Mouse (Mus musculus) brain, adult 2 months (tissue): ENCODE measurements at regions not wholly inside any gene's neighbourhood (a gene's known extent, or its start where the extent isn't known, plus 50 kb on each side); places are given as distances from the start of the nearest gene placed in this dataset.
A peak's percentile ranks its signal among the peaks of the same experiment; 100 is the strongest.
"Not testable (repeated sequence)": the region's sequence is repeated elsewhere in the genome, so short reads cannot be mapped to it uniquely, and the experiment has no call there.

Source experiments
- DNase-seq: peaks from one replicate; pipeline ENCODE4 v3.0.0; 2011; ENCODE audit warnings: low read depth, low spot score

DNA sequence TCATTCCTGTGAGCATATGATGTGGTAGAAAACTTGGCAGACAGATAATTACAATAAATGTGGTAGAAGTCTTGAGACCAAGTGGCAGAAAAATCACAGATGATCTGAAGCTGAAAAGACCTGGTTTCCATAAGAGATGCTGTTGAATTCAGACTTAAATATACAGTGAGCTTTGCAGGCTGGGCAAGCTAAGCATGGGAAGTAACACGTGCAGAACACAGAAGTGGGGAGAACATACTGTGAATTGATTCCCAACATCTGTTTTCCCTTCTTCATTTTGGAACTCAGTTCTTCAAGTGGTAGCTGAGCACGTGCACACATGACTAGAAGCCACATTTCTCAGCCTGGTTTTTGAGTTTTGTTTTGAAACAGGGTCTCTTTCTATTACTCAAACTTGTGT is 157.8 kb downstream of the Mterf1b start:
- DNase-seq: peak; percentile 39

DNA sequence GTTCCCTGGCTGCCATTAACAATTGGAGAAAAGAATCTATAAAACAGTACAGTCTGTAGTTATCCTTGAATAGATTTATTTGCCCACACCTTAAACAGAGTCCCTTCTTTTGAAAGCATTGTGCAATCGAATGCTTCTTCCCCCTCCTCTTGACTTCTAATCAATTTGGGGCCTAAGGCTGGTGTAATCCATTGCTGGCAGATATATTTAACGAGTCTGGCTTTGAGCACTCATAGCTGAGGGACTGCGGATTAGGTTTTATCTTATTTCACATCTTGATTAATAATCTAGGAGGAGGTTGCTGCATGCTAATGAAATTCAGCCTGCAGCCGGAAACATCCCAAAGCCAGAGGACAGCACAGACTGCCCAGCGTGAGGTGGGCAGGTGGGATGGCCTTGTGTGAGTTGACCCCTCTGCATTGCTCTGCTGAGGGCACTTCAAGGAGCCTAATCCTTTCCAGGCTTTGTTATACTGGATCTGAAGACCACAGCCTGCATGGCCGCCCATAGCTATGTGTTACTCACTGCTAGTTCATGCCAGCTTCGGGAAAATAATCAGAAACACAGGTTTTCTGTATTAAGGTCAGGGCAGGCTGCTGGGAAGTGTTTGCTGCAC is 163.6 kb downstream of the Mterf1b start:
- DNase-seq: no peak

DNA sequence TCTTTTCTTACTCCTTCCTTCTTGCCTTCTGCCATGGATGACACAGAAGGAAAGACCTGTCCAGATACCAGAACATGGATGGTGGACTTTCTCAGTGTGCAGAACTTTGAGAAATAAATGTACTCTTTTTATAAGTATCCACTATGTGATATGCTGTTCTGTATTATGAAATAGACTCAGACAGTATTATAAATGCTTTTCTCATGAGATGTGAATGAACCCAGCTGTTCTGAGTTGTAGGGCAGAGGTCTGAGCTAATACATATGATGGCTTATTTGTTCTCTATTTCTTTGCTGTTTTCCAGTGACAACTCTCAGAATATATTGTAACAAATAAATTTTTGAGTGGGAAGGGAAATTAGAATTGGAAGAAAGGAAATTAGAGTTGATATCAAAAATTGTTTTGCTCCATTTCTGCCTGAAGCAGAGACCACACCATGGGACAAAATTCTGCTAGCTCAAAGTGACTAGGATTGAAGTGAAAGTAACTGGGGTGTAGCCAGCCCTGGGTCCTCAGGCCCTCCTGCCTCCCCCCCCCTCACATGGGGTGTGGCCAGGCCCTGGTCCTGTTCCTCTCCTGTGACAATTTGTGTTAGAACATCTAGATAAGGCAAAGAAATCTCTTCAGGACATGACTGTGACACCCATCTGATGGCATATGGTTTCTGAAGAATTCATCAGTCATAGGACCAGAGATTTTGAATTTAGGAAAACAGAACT is 164.5 kb downstream of the Mterf1b start:
- DNase-seq: not testable (repeated sequence)

DNA sequence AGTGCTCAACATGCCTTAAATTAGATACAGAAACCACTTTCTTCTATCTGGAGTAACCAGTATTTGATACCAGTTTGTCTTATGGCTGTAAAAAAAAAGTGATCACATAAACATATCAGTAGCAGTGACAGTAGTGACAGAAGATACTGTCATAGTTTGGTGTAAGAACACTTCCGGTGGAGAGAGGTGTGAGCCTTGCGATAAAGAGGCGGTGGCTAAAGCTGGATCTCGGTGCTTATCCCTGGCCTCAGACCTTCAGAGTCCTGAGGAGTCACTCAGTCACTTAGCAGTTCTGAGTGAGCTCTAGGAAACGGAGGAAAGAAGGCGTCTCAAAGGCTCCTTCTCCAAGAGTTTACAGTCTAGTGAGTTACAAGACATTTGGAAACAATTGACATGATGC is 169.4 kb downstream of the Mterf1b start:
- not testable (repeated sequence) for DNase-seq

DNA sequence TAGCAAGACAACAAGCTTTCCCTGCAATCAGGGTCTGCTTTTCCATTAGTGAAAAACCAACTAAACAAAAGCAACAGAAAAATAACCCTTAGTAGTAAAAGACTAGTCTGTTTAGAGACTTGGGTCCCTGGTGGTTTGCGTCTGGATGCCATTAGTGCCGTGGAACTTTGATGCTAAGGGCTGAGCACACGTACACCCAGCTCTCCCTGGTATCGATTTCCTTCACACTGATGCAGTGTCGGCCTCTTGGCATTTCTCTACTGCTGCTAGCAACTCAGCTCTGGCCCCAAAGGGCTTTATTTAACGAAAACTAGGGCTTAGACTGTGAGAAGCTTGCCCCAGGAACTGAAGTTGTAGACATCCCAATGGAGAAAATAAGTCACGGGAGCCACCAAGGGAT is 192.6 kb downstream of the Mterf1b start:
- not testable (repeated sequence) for DNase-seq

DNA sequence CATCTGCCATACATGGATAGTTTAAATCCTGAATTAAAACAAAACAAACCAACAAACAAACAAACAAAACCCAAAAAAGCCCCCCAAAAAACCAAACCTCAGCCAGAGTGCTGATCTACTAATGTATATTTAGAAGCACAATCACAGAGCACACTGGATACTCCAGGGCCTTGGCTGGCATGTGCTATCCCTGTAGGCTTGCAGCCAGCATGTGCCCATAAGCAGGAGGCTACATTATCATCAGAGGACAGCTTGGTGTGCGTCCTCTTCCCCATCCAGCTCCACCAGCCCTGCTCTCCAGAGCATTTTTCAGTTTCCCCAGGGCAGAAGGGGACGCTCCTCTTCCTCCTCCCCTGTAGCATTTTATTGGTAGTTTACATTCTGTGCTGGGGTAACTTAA is 198.9 kb downstream of the Mterf1b start:
- DNase-seq: peak; percentile 49

DNA sequence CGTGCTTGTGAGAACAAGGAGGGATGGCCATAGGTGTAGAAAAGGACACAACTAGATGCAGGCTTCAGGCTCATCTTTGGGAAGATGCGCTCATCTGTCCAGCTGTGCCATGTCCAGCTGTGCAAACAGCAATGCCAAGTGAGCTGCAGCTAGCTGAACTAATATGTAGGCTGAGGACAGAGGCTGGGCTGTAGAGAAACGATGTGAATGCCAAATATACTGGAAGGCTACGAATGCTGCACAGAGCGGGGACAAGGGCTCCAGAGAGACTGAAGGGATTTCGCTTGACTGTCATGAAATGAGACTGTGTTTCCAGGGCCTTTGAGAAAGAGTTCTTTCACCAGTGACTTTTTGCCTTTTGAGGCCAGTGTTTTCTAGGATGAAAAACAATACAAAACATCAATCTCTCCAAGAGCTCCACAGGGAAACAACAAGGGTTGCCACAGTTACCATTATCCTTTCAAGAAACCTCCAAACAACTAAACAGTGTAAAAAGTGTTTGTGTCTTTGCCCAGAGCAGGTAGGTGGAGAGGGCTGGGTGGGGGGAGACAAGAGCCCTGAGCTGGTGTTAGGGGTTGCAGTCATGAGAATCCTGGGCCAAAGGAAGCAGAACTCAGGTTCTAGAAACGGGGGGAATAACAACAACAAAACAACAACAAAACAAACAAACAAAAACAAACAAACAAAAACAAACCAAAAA is 202.3 kb downstream of the Mterf1b start:
- DNase-seq: not testable (repeated sequence)

DNA sequence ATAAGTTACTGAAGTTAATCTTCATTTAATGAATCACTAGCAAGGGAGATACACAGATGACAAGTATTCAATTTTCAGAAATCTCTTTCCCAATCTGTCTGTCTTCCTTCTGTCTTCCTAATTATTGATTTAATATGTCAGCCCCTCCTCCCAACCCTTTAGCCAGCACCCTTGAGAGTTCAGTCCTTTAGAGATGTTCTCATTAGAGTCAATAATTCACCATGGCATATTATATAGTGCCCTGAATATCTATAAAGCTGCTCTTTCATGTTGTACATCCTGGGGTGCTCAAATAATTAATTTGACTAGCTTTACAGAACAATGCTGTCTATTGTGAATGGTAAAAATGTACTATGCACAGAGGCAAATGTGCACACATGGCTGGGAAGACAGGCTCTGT is 205.9 kb downstream of the Mterf1b start:
- no peak for DNase-seq

DNA sequence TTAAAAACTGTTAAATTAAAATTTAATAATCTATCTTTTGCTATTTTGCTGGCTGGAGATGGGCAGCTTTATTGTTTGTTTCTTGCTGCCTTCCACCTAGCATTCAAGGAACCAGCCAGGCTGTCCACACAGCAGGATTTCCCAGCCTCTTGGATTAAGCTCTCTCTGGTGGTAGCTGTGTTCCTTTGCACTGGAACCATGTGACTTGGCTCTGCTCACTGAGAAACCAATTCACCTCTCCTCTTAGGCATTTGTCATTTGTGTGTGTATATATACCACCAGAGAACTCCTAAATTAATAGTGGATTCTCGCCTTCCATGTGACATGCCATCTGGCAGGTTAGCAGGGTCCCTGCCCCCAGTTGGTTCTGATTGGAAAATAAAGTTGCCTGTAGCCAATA is 225.6 kb downstream of the Mterf1b start:
- peak; percentile 74 for DNase-seq
